Mouse (Mus musculus) liver, embryonic 18 days (tissue): Measurements from ENCODE around the gene Lysmd1. TPM values are rescaled to one million over a fixed set of nuclear protein-coding genes. Genes with fewer than 3 reads are reported as not detected.

ENCODE experiments used
- polyA plus RNA-seq: library from polyadenylated mRNA; depleted of rRNA; stranded (reverse); fragments of >200 nt; gene quantifications from 2 replicates; pipeline ENCODE4 v1.2.3, GENCODE M21; 2012; rRNA removed

Lysmd1 gene
- polyA plus RNA-seq, result 5.0 and 5.1 TPM in 2 replicates

DNA sequence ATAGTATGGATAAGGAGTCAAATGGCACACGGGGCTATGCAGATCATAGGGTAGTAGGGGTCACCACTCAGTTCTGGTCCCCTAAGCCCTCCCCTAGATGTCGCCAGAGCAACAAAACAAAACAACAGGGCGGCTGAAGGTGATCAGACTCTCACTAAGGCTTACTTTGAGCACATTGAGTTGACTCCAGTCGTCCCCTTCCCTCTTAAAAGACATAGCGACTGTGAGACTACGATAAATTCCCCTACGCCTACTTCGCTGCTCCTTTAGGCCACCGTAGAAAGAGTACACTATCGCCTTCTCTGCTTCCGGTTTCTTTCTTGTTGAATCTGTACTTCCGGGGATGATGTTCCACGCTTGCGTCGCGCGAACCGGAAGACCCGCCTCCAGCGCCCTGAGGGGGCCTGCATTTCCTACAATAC lies at the start of gene Lysmd1, which contains the start of gene Scnm1:
Lysmd1 (plus strand) TSS at position 409 of the 422 bp plus-strand sequence.
Scnm1 (minus strand) TSS at position 332 of the 422 bp plus-strand sequence.

DNA sequence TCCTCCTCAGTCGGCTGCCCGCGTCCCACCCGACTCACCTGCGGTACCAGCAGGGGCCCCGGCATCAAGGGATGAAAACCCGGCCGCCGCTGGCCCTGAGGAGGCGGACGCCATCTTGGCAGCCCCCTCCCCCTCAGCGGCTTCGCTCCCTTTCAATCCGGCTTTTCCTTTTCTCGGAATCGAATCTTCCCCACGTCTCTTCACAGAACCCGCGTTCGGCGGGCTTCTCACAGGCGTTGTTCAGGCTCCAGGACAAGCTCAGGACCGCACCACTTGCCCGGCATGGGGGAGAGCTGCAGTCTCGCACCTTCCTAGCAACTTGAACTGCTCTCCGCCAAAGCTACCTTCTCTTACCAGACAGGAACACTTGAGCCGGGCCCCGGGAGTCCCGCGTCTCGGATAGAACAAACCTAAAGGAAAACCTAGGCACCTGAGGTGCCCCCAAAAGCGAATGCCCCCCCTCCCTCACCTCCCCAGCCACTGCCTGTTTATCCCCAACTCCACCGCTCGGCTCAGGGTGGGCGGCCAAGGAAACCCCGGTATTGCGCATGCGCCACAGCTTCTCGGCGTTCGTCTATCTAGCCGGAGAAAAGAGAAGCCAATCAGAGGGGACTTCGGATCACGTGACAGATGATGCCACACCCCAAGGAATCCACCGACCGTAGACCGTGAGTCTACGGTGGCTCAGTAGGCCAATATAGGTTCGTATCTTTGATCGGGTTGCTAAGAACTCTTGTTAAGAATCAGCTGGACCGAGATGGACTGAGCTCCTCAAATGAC lies 27.4 kb upstream of the Lysmd1 start, which contains the start of gene Pip5k1a:
Pip5k1a (minus strand) TSS at position 593 of the 780 bp plus-strand sequence.

DNA sequence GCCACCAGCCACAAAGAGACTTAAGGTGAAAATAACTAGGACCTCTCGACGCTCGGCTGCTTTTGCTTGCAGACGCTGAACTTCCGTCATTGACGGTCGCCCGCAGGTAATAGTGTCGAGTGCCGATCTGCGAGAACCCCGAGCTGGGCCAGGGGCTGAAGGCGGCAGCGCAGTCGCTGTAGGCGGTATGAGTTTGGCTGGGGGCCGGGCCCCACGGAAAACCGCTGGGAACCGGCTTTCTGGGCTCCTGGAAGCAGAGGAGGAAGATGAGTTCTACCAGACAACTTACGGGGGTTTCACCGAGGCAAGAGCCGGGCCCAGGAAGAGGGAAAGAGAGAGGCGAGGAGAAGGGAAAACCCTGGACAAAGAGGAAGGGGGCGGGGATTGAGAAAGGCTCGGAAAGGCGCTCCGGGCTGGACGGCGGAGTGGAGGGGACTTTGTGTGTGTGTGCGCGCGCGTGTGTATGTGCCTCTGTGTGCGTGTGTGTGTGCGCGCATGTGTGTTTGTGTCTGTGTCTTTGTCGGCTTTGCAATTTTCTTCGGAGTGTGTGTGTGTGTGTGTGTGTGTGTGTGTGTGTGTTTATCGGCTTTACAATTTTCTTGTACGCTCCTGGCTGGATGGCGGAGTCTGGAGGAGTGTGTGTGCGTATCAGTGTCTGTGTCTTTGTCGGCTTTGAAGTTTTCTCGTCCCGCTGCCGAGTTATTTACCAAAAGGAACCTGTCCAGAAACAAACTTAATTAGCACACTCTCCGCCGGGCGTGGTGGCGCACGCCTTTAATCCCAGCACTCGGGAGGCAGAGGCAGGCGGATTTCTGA lies 22.8 kb upstream of the Lysmd1 start, which contains the start of gene Vps72:
Vps72 (plus strand) TSS at position 112 of the 816 bp plus-strand sequence.

DNA sequence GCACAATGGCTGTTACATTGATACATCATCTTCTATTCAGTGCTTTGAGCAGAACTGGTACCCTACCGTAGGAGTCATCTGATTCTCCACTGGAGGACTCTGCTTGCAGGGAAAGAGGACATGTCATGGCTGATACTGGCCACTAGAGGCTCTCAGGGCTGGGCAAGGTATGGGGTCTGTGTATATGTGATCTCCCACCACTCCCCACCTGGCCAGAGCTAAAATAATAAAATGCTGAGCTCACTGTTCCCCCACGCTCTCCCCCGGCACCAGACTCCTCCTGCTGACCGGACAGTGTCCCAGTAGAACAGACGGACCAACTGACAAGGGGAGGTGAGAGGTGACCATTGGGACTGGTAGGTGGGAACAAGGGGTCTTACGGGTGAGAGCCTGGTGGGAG lies 9.6 kb upstream of the Lysmd1 start, which contains the start of gene Tmod4:
Tmod4 (plus strand) TSS at position 231 of the 400 bp plus-strand sequence.

DNA sequence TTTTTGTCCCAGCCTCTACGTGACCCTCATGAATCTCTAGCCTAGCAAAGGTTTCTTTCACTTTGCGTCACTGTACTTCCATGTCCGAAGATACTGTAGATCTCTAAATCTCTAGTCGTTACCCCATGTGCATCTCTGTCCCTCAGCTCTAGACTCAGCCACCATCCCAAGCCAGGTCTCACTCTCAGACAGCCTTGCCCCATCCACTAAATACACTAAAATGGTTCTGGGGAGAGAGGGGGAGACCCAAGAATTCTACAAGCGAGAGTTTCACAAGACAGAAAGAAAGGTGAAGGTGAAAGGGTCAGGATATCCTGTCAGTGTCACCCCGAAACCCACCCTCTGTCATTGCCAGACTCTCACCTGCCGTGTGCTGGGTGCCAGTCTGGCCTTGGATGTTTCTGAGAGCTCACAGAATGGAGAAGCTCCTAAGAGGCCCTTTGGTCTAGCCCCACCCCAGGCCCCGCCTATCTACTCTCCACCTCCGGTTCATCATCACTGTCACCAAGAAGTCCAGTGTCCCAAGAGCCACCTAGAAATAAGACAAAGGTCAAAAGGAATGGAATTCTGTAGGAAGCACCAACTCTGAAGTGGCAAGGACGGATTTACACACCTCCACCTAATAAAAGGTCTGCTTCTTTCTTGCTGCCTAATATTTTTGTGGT lies 8.2 kb downstream of the Lysmd1 start, which contains the start of gene Tnfaip8l2:
Tnfaip8l2 (minus strand) TSS at position 409 of the 665 bp plus-strand sequence.

DNA sequence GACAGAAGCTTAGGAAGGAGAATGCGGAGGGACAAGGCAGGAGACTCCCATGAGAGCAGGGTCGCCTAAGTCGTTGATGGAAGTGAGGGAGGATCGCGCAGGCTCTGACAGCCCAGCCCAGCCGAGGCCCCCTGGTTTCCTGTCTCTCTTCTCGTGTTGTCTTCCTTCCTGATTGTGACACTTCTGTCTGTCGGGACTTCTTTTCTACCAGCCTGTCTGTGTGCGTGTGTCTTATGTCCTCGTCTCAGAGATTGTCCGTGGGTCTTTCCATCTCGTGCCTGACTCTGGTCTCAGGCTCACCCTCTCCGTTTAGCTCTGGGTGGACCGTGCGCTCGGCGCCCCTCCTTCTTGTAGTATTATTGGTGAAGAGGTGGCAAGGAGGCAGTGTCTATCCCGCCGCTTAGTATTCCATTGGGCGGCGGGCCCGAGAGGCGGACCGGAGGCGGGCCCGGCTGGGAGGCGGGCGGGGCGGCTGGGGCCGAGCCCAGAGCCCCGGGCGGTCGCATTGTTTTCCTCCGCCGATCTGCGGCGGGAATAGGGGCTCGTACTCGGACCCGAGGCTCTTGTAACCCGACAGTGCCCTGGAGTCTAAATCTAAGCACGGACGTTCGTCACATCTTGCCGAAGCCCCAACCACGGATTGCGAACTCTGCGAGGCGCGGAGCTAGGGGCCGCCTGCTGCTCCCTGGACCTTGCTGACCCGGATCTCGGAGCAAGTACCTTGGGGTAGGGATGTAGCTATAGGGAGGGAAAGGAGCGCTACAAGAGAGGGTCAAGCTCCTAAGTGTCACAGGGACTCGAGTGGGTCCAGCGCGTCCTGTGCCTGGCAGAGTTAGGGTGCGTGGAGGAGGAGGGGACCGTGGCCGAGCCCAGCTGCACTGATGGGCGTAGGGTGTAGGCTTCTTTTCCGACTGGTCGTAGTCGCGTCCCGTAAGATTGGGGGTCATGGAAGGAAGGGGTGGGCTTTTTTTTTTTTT lies 26.4 kb downstream of the Lysmd1 start, which contains the start of gene Sema6c:
Sema6c (plus strand) TSS at position 471 of the 977 bp plus-strand sequence.

Other genes starting within 250 kb of the Lysmd1 start
- 147 and 165 TPM in 2 replicates for gene Psmb4, start 247.1 kb upstream of the Lysmd1 start, polyA plus RNA-seq
- gene Selenbp1, start 201.0 kb upstream of the Lysmd1 start, polyA plus RNA-seq, result 200 and 241 TPM in 2 replicates
- gene Rfx5, start 180.0 kb upstream of the Lysmd1 start, polyA plus RNA-seq, result 3.5 and 4.1 TPM in 2 replicates
- gene Pi4kb, start 159.4 kb upstream of the Lysmd1 start, polyA plus RNA-seq, result 15.9 and 17.3 TPM in 2 replicates
- gene Zfp687, start 118.6 kb upstream of the Lysmd1 start, polyA plus RNA-seq, result 5.1 and 6.5 TPM in 2 replicates
- gene Psmd4, start 91.5 kb upstream of the Lysmd1 start, polyA plus RNA-seq, result 111 and 114 TPM in 2 replicates
- gene Pip5k1a, start 27.2 kb upstream of the Lysmd1 start, polyA plus RNA-seq, result 8.4 and 8.5 TPM in 2 replicates
- gene Vps72, start 23.1 kb upstream of the Lysmd1 start, polyA plus RNA-seq, result 21.2 and 23.2 TPM in 2 replicates
- 0.30 and 0.40 TPM in 2 replicates for gene Tmod4, start 9.6 kb upstream of the Lysmd1 start, polyA plus RNA-seq
- 32.8 and 34.1 TPM in 2 replicates for gene Scnm1, start 77 bp upstream of the Lysmd1 start, polyA plus RNA-seq
- gene Tnfaip8l2, start 8.3 kb downstream of the Lysmd1 start, polyA plus RNA-seq, result 10.1 and 11.1 TPM in 2 replicates
- gene Sema6c, start 26.4 kb downstream of the Lysmd1 start, polyA plus RNA-seq, result 1.3 and 1.5 TPM in 2 replicates
- gene Gabpb2, start 83.8 kb downstream of the Lysmd1 start, polyA plus RNA-seq, result 9.5 and 10.4 TPM in 2 replicates
- 25.1 and 25.3 TPM in 2 replicates for gene Cdc42se1, start 94.6 kb downstream of the Lysmd1 start, polyA plus RNA-seq
- 3.4 and 3.8 TPM in 2 replicates for gene Mllt11, start 98.1 kb downstream of the Lysmd1 start, polyA plus RNA-seq
- gene Gm128, start 107.5 kb downstream of the Lysmd1 start, polyA plus RNA-seq, result 0.08 and 0.09 TPM in 2 replicates
- 0.02 and 0.04 TPM in 2 replicates for gene Bnipl, start 117.1 kb downstream of the Lysmd1 start, polyA plus RNA-seq
- 34.8 and 35.4 TPM in 2 replicates for gene Mindy1, start 147.3 kb downstream of the Lysmd1 start, polyA plus RNA-seq
- 7.7 and 8.3 TPM in 2 replicates for gene Prune1, start 148.0 kb downstream of the Lysmd1 start, polyA plus RNA-seq
- 1.6 and 1.8 TPM in 2 replicates for gene Anxa9, start 173.1 kb downstream of the Lysmd1 start, polyA plus RNA-seq
- 69.0 and 71.4 TPM in 2 replicates for gene Cers2, start 180.7 kb downstream of the Lysmd1 start, polyA plus RNA-seq
- 11.2 and 13.2 TPM in 2 replicates for gene Setdb1, start 223.1 kb downstream of the Lysmd1 start, polyA plus RNA-seq